Mouse (Mus musculus): ENCODE data around the gene Pah. TPM values are rescaled to one million over a fixed set of nuclear protein-coding genes. Genes with fewer than 3 reads are reported as not detected.

The Pah gene
- total RNA-seq, 1 experiment from 2014 or later = not detected

- ATAC-seq (replicated peaks; ENCODE audit: insufficient number of reproducible peaks, low FRiP score, low TSS enrichment, poor library complexity, severe bottlenecking) = no peak
Measured at GRCm38 (mm10) chr10:87597075-87597677, 75.6 kb downstream of the Pah start.

DNA sequence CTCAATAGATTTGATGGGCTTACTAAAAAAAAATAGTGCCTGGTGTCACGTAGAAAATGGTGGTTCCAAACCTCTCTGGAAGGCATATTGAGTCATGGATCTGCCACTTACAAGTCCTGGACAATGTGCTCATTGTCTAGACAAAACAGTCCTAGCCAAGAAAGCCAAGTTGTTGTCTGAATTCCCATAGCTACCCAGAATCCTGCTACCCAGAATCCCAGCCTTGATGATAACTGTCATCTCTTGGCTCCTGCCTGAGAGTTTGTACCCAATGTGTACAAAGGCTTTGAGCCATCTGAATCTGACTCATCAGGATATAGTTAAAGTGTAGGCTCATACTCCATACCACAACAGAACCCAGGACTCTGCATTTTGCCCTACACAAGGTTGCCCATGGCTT lies 80.6 kb downstream of the Pah start:
- no peak for ATAC-seq (replicated peaks; ENCODE audit: insufficient number of reproducible peaks, low FRiP score, low TSS enrichment, poor library complexity, severe bottlenecking)

DNA sequence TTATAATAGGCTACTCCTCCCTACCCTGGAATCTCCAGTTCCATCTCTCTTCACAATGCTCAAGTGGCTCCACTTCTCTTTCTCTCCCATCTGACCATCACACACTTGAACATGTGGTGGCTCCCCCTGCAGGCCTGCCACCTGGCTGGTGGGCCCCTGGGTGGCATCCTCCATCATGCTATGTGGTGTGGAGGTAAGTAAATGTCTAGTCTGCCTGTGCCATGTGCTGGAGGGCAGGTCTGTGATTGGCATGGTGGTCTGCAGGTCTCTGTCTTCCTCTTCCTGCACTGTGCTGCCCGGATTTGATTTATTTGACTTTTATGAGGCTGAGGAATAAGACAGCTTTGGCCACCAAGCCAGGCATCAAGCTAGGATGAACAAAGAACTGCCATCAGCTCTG lies 103.6 kb downstream of the Pah start:
- ATAC-seq (replicated peaks; ENCODE audit: insufficient number of reproducible peaks, low FRiP score, low TSS enrichment, poor library complexity, severe bottlenecking) = no peak

Other genes with a start within 250 kb of the Pah start
- not detected in 3 replicates for gene Ascl1, start 28.1 kb upstream of the Pah start, total RNA-seq (2017)

Measured in monocyte, adult 5-6 weeks (primary cell).